Mouse (Mus musculus) inflammation-experienced regulatory T-cells, adult 6 months (primary cell): ENCODE measurements around the gene Zfp444. TPM values are rescaled to one million over a fixed set of nuclear protein-coding genes. Genes with fewer than 3 reads are reported as not detected.
A peak's percentile ranks its signal among the peaks of the same experiment; 100 is the strongest.
"Not testable (repeated sequence)": the region's sequence is repeated elsewhere in the genome, so short reads cannot be mapped to it uniquely, and the experiment has no call there.

Experiments
- ATAC-seq: one replicate; pipeline ENCODE4 v1.8.0; 2017
- polyA plus RNA-seq, 3 experiments: library from polyadenylated mRNA; unstranded; fragments of 100-300 nt; shearing (Covaris generic); gene quantifications; one replicate each; pipeline ENCODE4 v1.2.1; 2017

The Zfp444 gene
- polyA plus RNA-seq, 3 experiments from 2014 or later: 6.3 to 7.5 (median 6.4) TPM

DNA sequence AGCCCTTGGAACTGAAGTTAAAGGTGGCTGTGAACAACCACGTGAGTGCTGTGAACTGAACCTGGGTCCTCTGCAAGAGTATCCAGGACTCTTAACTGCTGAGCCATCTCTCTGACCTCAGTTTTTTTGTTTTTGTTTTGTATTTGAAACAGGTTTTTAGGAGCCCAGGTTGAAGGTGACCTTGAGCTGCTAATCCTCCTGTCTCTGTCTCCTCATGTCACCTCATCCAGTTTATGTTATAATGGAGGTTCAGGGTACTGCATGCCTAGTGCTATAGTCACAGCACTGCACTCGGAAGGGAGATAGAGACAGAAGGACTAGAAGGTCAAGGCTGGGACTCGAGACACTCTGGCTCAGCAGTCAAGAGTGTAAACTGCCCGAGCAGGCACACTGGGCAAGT is 9.9 kb upstream of the Zfp444 start:
- ATAC-seq: no peak

DNA sequence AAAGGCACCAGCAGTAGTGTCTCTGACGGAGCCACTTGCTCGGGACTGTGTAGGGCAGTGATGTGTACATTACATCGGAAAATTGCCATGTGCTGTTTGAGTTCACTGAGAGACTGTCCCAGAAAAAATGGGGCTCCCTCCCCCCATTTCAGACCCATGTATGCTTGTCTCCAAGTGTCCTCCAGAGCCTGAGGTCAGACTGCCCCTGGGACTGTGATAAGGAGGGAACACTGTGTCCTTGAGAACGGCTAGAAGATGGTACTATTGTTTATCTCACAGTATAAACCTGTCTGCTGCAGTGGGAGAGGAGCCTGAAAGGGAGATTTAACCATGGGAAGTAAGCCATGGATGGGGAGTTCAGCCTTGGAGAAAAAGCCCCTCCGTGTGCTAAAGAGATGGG is 7.4 kb upstream of the Zfp444 start:
- no peak for ATAC-seq

DNA sequence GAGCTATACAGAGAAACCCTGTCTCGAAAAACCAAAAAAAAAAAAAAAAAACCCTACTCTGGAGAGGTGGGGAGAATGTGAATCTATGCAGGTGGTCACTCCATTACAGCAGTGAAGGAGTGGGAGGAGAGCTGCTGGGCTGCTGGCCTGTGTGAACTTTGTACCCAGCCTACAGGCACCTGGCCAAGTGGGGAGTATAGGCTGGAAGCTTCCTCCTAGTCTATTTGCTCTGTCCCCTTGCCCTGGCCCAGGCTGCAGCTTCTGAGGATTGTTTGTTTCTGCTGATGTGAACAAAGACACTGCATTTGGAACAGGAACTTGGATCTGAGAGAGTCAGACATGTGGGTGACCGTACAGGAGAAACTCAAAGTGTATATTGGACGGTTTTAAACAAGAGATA is 2.6 kb upstream of the Zfp444 start:
- ATAC-seq: no peak

DNA sequence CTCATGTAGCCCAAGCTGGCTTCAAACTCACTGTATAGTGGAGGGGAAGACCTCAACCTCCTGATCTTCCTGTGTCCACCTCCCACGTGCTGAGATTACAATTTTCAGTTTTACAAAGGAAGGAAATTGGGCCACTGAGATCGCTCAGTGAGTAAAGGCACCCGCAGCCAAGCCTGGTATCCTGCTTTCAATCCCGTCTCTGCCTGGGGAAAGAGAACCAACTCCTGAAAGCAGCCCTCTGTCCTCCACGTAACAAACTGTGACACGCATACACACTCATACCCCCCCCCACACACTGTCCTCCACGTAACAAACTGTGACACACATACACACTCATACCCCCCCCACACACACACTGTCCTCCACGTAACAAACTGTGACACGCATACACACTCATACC is 1.6 kb upstream of the Zfp444 start:
- no peak for ATAC-seq

DNA sequence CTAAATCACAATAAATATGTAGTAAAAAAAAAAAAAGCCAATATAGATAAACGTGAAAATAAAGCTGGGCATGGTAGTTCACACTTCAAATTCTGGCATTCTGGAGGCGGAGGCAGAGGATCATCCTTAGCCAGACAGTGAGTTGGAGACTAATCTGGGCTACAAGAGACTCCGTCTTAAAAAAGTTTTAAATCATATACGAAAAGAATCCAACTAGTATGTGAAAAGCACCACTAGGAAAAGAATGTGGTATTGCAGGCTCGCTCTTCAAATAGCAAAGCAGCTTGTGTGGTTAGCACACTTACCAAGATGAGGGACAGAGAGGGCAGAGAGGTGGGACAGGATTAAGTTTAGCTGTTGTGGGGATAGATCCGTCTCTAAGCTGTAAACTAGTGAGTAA is 1.2 kb upstream of the Zfp444 start:
- ATAC-seq: no peak

DNA sequence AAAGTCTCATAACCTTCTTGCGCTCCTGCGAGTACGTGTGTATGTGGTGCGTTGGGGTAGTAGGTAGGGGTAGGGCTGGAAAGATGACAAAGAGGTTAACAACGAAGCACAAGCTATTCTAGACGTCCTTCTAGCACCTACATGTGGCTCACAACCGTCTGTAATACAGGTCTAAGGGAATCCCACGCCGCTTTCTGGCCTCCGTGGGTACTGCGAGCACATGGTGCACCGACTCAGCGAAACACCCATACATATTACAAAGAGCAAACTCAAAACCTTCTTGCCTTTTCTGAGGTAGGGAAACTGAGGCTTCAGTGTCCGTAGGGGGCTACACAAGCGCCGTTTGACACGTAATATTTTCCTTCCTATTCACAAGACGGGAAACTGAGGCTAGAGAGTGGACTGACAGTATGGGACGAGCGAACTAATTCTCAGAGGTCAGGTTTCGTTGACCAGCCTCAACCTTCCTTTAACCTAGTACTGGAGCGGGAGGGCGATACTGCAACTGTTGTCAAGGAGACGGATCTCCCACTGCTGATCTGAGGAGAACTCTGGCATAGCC is 501 bp upstream of the Zfp444 start:
- ATAC-seq: peak; percentile 61

DNA sequence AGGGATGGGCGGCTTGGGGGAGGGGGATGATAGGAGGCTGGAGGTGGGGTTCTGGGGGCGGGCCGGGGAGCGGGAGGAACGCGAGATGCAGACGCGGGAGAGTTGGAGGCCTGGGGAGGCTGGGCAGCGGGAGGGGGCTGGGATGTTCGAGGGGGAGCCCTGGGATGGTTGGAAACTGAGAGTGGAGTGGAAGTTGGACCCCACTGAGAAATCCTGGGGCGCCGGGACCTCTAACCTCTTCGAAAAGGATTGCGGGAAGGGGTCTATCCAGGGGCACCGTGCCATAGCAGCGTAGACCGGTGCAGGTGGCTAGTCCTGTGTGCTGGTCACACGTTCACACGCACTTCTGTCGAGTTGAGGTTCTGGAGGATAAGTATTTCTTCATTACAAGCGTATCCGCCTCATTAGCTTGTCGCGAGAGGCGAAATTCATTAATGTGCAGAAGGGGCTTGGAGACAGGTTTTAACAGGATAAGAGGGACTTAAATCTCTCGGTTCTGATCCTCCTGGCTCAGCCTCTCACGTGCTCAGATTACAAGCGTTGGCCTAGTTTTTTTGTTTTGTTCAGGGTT is 733 bp downstream of the Zfp444 start:
- no peak for ATAC-seq

DNA sequence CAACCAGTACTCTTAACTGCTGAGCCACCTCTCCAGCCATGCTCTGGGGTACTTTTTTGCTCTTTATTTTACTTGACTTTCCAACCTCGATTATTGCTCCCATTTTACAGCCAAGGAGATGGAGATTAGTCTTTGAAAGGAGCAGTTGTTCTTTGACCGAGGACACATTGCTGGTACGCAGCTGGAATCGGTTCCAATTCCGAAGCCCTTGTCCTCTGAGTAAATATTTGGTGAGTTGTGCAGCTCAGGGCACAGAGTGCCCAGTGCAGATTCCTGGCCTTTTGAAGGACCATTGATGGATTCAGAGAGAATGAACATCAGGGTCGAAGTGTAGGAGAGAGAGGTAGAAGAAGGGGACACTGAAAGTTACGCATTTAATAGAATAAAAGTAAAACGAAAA is 1.8 kb downstream of the Zfp444 start:
- no peak for ATAC-seq

DNA sequence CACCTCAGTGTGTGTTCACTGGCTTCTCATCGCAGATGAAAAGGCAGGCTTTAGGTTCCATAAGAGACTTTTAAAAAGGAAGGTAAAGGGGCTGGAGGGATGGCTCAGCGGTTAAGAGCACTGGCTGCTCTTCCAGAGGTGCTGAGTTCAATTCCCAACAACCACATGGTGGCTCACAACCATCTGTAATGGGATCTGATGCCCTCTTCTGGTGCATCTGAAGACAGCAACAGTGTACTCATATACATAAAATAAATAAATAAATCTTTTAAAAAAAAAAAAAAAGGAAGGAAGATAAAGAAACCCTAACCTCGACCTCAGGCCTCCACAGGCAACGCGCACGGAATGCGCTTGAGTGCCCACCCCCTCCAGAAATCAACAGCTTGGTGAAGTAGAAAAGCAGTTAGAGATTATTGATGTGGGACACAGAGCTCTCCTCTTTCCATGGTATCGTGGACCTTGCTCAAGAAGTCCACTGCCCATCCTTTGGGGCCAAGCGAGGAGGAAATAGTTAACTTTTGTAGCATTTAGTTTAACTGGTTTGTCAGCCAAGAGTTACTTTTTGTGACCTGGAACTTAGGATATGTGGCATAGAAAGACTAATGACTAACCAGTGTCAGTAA is 2.5 kb downstream of the Zfp444 start:
- ATAC-seq: not testable (repeated sequence)

DNA sequence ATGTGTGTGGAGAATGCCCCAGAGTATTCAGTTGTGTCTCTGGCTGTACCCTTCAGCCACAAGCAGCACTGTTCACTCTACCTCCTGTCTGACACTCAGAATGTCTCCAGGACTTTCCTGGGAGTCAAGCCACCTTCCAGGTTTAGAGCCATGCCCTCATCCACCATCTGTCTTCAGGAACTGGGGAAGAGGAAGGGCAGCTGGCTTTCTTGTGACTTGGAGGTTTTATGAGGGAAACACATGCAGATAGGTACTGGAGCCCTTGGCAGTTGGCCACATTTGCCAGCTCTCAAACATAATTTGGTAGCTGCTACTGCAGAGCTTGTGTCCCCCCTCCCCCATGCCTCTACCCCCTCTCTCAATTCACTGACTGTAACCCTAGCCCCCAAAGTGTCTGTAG is 7.0 kb downstream of the Zfp444 start:
- no peak for ATAC-seq

DNA sequence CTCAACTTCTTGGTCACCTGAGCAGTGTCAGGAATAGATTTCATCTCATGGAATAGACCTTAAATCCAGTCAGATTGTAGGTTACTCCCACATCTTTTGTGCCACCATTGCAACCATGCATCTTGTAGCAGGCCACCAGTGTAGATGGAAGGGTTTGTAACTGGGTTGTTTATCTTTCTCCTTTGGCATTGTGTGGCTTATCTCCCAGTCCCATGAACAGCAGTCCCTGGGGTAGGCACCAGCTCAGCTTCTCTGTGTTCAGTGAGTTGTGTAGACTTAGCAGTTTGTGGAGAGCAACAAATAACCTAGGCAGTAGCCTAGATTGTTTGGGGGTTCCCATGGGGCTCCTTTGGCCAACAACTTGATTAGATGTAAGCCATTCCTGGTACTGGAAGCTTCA is 10.9 kb downstream of the Zfp444 start:
- ATAC-seq: no peak

DNA sequence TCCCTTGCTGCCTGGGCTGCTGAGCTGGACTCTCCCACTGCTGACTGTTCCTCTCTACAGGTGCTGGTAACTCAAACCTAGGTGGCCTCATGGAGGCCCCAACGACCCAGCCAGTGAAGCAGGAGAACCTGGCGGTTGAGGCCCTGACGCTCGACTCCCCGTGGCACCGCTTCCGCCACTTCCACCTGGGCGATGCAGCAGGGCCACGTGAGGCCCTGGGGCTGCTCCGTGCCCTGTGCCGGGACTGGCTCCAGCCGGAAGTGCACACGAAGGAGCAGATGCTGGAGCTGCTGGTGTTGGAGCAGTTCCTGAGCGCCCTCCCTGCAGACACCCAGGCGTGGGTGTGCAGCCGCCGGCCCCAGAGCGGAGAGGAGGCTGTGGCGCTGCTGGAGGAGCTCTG is 11.8 kb downstream of the Zfp444 start:
- ATAC-seq: no peak

DNA sequence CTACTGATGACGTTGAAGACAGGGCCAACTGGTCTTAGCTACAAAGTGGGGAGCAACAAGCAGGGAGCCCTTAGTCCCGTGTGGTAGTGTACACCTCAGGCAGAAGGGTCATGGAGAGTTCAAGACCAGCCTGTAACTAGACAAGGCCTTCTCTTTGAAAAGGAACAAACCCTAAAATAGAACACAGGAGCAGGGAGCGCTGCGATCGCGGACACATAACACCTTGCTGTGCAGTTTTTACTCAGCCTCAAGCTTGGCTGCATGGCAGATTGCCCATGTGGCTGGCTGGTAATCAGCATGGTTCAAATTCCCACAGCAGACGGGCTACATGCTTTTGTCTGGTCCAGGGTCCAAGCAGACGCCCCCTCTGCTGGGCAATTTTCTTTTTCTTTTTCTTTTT is 12.5 kb downstream of the Zfp444 start:
- no peak for ATAC-seq

DNA sequence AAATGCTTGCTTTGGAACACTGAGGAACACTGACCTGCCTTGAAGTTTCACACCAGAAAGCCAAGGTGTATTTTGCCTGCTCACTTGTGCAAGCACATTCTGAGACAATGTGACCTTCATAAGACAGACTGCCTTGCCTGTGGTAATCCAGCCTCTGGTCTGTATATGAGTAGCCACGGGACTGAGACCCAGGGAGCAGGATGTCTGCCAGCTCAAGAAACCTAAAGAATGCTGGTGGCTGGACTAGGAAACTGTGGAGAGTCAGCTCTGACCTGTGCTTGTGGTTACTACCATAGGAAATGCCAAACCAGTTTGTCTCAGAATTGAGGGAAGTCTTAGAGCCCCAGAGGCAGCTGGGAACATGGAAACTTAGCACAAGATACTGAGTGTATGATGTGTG is 13.4 kb downstream of the Zfp444 start:
- ATAC-seq: no peak

DNA sequence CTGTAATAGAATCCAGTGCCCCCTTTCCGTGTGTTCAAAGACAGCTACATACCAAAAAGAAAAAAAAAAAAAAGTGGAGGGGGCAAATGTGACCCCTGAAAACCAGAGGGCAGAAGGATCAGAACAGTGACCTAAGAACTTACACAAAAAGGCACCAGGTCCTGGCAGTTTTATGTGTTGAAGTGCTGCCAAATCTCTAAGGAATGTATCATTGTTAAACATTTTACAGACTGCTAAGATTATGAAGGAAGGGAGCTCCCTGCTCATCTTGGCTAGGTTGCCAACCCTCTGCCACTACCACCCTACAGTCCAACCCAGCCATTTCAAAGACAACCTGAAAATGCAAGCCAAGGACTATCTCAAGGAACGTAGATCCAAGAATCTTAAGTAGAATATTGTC is 14.2 kb downstream of the Zfp444 start:
- ATAC-seq: no peak

DNA sequence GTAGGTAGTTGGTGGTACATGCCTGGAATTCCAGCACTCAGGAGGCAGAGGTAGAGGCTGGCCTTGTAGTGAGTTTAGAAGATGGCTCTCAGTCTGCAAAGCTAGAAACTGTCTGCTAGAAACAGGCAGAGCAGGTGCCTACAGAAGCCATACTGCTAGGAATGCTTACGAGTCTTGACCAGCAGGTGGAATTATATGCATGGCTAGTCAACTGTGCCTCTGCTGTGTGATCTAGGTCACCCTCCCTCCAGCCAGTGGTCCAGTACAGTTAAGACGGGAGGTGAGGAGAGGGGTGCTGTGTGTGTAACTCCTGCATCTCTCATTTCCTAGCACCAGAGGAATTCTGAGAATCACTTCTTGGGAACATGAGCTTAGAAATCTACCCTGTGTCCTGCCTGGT is 14.7 kb downstream of the Zfp444 start:
- ATAC-seq: no peak

DNA sequence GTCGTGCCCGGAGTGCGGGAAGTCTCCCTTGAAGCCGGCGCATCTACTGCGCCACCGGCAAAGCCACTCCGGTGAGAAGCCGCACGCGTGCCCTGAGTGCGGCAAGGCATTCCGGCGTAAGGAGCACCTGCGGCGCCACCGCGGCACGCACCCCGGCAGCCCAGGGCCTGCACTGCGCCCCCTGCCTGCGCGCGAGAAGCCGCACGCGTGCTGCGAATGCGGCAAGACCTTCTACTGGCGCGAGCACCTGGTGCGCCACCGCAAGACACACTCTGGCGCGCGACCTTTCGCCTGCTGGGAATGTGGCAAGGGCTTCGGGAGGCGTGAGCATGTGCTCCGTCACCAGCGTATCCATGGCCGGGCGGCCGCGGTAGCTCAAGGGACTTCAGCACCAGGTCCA is 17.5 kb downstream of the Zfp444 start:
- ATAC-seq: no peak

DNA sequence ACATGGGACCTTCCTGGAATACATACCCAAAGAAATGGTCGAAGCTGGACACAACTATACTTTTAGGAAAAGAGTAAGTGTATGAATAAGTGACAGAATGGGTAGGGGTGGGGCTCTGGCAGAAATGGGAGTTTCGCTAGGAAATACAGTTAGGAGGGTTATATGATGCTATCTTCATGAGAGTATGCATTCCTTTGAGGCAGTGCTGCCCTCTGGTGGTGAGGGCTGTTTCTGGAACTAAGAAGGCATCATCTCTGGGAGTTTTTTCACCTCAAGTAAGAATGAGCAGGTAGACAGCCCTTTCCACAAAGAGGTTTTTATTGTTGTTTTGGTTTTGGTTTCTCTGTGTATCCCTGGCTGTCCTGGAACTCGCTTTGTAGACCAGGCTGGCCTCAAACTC is 19.4 kb downstream of the Zfp444 start:
- ATAC-seq: peak; percentile 74

DNA sequence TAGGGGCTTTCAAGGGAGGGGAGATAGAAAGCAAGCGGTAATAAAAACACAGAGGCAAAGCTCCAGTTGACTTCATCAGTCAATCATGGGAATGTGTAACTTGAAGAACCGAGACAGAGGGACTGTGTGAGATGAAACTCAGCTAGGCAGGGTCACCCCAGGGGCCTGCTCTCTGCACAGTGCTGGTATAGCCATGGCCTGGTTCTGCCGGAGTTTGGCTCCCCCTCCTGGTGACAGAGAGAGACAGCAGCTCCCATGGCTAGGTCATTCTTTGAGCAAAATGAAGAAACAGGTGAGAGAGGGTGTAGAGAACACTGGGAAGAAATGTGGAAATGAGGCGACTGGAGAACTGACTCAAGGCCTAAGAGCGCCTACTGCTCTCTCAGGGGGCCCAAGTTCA is 22.1 kb downstream of the Zfp444 start:
- peak; percentile 81 for ATAC-seq

DNA sequence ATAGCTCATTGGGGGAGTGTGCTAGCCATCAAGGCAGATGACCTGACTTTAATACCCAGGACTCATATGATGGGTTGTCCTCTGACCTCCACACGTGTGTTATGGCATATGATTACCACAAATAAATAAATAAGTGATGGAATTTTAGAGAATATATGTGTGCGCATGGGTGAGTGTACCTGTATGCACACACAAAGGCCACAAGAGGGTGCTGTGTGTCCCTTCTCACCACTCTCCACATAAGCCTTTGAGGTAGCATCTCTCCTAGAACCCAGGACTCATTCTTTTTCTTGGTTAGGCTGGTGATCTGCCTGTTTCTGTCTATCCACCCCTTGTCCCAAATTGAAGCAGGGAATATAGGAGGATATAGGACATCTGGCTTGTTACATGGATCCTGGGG is 23.8 kb downstream of the Zfp444 start:
- ATAC-seq: no peak

DNA sequence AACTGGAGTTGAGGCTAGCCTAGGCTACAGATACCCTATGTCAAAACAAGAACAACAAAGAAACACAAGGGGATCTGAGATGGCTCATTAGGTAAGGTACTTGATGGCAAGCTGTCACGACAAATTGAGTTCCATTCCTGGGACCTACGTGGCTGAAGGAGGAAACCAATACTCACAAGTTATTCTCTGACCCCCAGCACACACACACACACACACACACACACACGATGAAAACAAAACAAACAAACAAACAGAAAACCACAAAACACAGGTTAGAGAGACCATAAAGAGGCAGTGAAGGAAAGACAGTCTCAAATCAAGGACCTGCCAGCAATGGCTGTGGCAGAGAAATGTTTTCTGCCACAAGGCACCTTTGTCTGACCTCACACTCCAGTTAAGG is 24.8 kb downstream of the Zfp444 start, which contains the start of gene Galp:
Galp (plus strand) TSS at position 301 of the 400 bp plus-strand sequence.
- ATAC-seq: no peak

DNA sequence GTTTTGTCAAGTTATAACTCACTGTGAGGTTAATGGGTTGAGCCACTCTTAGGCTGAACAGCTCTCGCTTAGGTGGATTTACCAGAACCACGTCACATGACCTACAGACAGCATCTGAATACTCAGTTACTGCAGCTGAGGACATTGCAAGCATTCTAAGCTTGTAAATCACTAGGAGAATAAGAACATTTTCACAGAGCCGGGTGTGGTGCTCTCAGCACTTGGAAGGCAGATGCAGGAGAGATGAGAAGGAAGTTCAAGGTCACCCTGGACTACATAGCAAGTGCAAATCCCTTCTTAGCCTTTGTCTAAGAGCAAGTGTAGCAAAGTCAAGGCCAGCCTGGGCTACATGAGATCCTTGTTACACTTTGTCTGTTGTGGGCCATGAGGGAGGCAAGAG is 32.2 kb downstream of the Zfp444 start:
- no peak for ATAC-seq

DNA sequence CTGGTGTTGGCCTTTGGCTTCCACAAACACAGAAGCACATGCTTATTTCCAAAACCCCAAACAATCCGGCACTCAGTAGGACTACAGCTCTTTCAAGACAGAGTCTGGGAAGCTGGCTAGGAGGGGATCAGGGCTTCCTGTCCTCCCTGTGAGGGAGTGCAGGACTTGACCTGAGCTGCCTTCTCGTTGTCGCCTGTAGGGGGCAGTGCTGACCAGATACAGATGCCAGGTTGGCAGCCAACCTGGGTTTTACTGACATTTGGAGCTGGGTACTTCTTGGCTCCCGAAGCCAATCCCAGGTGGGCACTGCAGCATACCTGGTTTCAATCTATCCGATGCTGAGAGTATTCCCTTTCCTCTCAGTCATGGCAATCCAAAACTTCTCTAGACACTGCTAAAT is 41.1 kb downstream of the Zfp444 start:
- peak; percentile 48 for ATAC-seq

DNA sequence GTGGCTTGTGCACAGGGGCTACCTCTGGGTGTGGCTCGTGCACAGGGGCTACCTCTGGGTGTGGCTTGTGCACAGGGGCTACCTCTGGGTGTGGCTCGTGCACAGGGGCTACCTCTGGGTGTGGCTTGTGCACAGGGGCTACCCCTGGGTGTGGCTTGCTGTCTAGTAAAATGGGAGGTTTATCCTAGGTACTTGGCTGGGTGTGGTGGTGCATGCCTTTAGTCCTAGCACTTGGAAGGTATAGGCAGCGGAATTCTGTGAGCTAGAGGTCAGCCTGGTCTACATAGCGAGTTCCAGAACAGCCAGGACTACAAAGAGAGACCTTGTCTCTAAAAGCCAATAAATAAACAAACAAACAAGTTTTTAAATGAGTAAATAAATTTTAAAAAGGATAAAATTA is 42.7 kb downstream of the Zfp444 start:
- ATAC-seq: not testable (repeated sequence)

DNA sequence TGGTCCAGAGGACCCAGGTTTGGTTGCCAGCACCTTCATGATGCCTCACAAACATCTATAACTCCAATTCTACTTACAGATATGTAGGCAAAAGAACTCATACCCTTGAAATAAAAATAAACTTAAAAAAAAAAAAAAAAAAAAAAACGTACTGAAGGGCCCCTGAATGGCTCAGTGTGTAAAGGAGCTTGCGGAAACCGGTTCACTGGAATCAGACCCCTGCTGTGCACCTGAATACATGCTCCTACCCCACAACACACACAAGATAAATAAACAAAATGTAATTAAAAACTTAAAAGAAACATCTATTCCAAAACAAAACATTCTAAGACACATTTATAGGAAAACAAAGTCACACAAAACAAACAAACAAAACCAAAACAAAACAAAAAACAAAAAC is 48.1 kb downstream of the Zfp444 start:
- ATAC-seq: no peak
